Mouse (Mus musculus) embryo, embryonic 11 days (tissue): ENCODE measurements at regions not wholly inside any gene's neighbourhood (a gene's known extent, or its start where the extent isn't known, plus 50 kb on each side); places are given as distances from the start of the nearest gene placed in this dataset.

Source experiments
- DNase-seq: peaks from one replicate; pipeline ENCODE4 v3.0.0-alpha.2; 2015

DNA sequence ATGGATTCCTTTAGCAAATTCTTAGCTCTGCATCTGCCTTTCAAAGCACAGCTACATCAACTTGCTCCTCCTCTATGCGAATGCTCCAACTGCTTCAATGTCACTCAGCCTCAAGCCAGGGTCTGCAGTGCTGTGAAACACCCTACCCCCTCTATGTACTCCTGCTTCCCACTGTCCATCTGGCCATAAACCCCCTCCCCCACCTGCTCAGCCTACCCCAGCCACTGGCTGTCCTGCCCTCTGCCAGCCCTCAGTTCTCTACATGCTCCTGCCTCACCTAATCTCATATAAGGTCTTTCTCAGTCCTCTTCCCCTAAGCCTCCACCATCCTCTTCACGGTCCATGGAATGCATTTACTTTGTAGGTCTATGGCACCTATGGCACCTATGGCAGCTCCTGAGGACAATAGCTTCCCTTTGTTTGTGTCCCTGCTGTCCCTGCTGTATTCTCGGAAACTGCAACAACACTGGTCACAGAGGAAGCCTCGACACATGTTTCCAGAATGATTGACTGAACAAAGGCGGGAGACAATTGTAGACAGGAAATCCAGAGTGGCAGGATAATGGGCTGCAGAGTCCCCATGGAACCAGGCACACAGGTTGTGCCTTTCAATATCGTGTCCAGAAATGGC lies 441.2 kb downstream of the Prdm2 start:
- DNase-seq, result peak; percentile 27

DNA sequence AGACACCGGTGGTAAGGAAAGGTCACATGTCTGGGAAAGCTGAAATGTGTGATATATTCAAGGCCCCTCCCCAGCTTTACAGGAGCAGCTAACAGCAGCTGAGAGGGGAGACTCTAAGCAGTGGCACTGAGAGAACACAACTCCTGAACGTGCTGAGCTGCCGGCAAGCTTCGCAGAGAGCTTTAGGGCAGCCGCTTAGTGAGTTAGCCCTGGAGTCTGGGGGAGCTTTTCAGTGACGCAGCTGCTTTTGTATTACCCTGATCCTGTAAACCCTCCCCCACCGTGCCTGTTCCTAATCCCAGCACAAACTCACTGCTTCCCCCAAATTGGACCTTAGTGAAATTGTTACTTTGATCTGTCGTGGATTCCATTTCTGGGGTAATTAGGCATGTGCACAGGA lies 442.6 kb downstream of the Prdm2 start:
- peak; percentile 67 for DNase-seq

DNA sequence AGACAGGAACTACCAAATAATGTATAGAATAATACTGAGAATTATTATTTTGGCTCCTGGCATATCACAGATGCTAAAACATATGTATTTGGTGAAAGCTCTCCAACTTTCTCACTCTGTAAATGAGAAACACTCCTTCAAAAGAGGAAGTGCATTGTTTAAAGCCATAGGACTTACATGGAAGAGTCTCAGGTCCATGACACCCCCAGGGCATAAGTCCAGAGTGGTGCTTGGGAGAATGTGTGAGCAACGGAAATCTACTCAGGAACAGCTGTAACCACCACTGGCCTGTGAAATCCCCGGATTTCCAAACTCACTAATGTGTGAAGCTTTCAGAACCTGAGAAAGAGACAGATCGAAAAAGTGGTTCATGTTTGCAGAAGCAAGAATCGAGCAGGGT lies 445.1 kb downstream of the Prdm2 start:
- no peak for DNase-seq

DNA sequence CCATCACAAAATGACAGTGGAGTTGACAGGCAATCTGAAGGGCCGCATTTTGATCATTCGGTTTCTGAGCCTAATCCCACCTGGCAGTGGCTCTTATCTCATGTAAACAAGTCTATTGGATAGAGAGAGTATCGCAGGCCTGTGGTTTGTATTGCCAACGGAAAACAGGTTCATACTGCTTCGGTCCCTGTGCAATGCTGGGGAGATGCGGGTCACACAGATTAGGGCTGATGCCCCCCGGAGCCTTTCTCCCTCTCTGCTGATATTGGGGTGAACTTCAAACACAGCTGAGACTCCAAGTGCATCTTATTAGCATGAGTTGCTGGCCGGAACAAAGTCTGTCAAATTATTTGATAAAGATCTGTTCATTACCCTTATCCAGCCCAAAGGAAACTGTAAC lies 451.2 kb downstream of the Prdm2 start:
- no peak for DNase-seq

DNA sequence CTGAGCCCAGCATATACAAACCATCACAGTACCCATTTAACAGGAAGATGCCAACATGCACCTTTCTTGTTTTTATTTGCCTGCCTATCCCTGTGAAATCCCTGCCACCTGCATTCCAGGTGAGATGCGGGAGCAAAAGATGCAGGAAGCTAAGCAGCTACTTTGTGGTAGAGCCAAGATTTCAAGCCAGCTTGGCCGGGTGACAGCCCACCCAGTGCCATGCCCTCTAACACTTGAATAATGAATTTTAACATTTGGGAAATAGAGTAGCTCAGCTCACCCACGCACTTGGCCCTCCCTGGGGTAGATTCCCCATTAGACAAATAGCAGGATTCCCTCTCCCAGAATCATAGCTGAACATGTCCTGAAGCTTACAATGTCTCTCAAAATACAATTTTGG lies 454.7 kb downstream of the Prdm2 start:
- no peak for DNase-seq

DNA sequence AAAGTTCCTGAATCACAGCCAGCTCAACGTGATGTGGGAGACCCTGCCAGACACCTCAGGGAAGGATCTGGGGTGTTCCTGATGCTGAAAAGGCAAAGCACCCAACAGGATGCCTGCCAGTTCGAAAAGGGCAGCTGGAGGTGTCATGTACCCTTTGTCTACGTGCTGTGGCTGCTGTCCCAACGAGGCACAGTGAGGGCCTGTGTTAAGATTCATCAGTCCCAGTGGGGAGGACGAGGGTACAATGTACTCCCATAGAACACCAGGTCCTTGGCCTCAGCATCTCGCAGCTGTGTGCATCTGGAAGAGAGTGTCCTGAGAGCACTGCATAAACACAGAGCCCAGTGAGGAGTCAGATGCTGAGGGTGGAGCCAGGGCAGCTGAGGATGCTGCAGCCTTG lies 456.5 kb downstream of the Prdm2 start:
- DNase-seq, result no peak

DNA sequence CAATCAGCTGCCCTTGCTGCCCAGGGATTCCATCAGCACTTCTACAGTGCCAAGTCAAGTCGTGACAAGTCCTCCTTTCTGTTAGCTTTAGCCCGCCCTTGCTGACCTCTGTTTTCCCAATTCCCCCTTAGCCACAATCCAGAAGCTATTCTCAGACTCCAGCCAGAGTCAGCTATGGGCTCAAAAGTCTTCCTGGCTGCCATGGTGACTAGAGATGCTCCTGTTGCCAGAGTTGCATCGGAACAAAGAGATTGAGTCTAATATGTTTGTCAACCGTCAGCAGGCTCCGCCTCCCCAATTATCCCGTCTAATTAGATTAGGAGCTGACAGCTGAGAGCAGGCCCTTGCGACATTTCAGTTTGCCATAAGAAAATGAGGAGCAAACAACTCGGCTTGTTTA lies 462.9 kb downstream of the Prdm2 start:
- DNase-seq, result peak; percentile 49

DNA sequence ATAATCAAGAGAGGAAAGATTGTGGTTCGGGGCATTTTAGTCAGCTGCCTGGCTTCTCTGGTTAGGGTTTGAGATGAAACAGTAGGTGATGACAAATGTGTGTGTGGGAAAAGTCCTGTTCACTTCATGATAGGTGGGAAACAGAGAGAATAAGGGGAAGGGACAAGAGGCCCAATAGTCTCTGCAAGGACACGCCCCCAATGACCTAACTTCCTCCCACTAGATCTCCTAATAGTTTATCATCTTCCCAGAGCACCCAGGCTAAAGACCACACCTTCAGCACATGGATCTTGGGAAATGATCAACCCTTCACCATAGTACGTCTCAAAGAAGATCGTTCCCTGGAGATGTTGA lies 484.3 kb upstream of the Kazn start:
- DNase-seq, result no peak

DNA sequence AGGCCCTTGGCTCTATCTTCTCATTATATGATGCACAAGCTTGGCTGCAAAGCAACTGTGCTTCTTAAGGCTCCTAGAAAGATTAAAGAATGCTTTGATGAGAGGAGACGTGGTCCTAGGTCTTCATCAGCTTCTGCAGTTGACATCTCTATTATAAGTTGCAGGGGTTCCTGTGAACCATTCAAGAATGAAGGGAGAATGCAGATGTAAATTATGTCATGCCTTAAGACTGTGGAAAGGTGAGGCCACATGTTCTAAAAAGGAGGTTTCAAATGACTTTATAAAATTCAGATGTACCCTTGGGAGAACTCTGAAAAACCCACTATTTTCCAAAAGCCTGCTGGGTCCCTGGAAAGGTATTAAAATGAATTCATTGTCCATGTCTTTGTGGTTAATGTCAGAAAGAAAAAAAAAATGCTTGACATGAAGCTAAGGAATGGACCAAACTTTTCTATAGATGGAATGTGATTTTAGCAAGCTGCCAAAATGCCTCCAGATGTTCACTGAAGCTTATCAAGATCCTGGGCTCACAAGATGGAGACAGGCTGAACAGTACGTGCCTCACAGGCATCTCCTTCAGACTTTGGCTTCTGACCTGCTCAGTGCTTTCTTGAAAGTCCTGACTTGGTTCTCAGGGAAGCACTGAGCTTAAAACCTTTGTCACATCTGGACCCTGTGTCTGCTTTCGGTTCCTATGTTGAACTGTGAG lies 483.8 kb upstream of the Kazn start:
- DNase-seq, result no peak

DNA sequence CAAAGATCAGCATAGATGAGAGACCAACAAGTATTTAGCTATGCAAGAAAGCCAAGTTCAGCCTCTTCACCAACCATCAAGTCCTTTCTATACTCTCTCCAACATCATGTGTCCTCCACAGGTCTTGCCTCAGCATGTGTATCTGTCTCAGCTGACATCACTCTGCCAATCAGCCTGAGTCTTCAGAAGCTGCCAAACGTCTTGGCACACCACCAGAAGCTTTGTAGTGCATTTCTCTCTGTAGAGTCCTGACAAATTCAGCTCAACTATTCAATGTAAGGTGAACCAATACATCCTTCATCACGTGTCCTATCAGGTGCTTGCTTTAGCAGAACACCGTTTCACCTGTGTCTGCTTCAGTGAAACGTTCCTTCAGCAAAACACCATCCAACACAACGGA lies 462.4 kb upstream of the Kazn start:
- no peak for DNase-seq

DNA sequence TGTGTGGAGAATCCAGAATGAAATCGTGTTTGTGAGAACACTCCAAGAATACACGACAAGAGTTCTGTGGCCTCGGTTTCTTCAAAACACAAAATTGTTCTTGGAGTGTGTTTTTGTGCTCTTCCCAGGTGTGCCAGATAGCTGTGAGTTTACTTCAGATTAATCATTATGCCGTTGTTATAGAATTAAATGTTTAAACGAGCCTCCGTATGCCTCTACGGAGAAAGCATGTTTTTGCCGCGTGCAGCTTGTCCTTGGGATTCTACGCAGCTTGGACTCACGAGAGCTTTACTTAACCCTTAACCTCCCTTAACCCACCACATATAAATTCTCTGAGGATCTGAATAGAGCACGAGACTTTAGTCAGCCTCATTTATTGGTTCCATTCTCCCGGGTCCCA lies 455.7 kb upstream of the Kazn start:
- peak; percentile 15 for DNase-seq

DNA sequence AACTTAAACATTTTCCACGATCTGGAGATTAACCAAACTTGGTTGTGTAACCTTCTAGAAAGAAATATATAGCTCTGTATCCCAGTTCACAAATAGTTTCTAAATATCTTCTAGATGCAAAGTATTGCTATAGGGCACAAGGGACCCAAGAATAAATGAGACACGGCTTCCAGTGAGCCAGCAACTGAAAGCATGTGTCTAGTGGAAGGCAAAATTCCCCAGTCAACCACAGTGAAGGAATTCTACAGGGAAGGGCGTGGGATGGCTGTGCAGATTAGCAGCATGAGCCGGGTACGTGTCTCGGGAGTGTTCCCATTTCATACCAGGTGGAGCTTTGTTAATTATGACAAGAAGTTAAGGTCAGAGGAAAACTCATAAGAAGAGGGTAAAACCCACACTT lies 449.0 kb upstream of the Kazn start:
- no peak for DNase-seq

DNA sequence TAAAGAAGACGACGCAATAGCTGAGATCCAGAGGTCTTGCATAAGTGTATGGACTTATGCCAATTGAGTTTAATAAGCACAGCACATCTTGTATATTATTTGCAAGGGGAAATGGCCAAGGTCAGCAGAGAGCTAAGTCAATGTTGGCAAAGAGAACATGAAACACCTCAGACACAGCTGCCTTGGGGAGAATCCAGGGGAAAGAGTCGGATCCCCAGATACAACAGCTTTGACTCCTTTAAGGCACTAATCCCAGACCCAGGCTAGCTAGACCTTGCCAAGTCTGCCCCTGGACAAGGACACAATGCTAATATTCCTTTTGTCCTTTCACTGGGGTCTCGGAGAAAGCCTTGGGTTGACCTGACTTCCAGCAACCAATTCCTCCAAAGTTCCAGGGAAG lies 438.2 kb upstream of the Kazn start:
- no peak for DNase-seq

DNA sequence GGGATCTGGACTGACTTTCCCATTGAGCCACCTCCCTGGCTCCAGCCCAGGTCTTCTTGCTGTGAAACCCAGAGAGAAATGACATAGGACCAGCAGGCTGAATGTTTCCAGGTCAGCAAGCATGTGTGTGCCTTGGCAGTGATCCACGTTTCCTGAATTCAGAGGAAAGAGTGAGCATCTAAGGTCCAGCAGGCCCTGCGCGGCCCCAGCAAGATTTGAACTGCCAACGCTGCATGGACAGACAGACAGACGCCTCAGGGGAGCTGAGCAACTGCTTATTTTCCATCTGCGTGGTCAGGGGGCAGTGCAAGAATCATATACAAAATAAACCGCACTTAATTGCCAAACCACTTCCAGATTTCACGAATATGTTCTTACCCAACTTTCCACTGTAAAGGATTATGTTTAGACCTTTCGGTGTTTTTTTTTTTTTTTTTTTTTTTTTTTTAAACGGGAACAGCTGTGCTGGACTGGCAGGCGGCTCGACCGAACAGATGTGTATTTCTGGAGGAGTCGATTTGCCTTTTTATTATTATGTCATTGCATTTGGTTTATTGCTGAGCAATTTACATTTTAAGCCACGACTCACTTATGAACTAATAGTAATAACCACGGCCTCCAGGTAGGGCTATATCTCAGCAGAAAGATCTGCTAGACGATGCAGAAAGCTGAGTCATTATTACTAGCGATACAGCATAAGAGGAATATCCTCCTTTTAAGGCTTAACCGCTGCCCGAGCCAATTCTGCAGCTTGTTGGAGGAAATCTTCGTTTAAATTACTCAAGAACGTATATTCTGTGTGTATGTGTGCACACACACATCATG lies 435.7 kb upstream of the Kazn start:
- DNase-seq, result peak; percentile 43

DNA sequence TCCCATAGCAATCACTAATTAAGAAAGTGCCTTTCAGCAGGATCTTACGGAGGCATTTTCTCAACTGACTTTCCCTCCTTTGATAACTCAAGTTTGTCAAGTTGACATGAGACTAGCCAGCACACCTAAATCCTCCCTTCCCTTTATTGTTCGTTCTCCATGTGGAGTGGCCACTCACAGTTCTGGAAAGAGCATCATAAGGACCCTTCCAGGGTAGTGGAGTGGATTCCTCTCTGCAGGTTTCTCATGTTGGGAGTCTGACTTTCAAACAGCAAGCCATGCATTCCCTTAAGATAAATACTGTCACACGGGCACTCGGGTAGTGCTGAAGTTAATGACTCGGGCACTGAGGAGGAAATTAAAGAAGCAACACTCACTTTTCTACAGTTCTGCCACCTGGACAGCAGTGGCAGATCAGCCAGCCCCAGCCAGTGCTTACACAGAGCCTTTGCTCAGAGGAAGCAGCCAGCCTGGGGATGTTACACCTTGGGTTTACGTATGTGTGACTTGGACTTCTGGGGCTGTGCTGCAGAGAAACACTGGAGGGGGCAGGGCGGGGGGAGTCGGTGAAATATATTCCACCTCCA lies 432.8 kb upstream of the Kazn start:
- no peak for DNase-seq

DNA sequence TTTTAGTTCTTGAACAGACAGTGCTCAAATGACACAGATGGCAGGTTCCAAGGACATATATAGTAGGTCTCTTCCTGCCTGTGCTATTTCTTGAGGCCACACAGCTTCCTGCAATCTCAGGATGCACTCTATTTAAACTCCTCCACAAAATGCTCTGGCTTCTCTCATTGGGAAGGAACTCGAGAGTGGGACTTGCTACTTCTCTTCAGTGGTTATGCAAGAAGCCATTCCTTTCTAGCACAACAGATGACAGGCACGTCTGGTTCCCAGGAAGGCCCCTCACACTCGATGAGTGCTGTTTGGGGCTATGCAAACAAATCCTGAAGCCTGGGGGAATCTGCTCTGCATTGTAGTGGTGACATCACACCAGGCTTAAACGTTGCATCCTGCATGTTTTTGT lies 425.6 kb upstream of the Kazn start:
- DNase-seq, result no peak

DNA sequence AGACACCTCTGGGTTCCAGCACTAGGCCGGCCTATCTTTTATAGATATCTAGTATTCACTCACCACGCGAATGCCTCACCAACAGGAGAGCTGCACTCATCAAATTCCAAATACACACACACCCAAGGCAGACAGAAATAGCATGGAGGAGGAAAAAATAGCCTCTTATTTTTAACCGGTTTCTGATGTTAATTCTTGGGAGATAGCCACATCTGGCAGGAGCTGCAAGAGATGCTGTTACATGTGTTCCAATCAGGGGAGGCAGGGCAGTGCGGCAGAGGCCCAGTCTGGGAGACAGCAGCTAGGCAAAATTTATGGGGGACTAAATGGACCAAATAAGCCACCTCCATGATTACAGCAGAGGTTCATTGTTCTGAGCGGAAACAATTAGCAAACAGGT lies 419.0 kb upstream of the Kazn start:
- no peak for DNase-seq

DNA sequence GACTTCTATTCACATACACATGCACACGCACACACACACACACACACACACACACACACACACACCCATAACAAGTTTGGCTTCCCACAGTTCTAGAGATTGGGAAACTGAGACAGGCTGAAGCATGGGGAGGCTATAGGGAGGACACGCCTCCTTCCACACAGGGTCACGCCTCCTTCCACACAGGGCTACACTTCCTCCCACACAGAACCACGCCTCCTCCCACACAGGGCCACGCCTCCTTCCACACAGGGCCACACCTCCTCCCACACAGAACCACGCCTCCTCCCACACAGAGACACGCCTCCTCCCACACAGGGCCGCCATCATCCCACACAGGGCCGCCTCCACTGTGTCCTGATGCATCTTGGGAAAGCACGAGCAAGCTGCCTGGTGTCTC lies 401.9 kb upstream of the Kazn start:
- no peak for DNase-seq

DNA sequence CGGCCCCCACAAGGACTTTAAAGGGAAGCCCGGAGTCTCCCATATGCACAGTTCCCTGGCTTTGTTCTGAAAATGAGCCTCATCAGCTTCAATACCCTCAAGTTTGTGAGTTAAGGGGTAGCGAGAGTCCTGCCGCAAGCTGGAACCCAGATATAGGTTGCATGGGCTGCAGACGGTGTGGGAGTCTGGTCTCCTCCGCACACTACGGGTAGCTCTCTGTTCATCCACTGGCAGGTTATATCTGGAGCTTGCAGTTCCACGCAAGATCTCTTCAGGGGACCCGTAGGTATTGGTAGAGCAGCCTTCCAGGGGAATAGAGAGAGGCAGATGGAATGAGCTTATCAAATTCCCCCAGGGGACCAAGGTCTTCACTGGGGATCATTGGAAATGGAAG lies 400.1 kb upstream of the Kazn start:
- DNase-seq, result no peak

DNA sequence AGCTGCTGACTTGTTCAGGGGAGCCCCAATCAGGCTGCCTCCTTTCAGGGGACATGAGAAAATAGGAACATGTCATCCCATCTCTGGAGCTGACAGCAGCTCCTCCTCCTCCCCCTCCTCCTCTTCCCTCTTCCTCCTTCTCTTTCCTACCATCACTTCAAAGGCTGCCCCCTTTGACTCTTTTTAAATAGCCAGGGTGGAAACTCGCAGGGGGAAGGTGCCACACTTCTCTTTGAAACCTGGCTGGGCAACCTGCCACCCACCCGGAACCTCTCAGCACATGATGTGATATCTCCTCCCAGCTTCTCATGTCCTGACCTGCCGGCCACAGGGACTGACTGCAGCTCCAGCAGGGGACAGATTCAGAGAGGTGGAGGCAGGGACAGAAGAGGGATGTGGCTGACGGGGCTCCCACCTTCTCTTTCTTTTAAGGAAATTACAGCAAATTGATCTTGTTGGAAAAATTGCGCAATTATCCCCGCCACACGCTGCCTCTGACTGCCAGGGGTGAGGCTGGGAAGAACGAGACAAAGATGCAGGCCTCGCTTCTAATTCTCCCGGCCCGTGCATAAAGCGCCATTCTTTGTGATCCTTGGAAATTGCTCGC lies 399.6 kb upstream of the Kazn start:
- DNase-seq, result peak; percentile 29

DNA sequence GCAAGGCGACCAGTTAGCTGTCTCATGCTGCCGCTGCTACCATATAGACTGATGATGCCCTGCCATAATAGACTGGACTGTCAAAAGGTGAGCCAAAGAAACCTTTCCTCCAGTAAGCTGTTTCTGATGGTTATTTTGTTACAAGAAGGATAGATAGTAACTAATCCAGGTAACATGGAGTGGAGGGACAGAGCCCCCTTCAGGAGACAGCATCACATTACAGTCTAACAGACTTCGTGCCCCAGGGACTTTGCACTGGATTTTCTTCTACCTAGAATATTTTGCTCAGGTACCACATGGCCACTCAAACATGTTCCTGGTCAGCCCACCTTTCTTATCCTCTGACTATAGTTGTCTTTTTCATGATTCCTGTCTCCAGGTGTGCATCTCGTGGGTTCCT lies 398.9 kb upstream of the Kazn start:
- DNase-seq, result no peak

DNA sequence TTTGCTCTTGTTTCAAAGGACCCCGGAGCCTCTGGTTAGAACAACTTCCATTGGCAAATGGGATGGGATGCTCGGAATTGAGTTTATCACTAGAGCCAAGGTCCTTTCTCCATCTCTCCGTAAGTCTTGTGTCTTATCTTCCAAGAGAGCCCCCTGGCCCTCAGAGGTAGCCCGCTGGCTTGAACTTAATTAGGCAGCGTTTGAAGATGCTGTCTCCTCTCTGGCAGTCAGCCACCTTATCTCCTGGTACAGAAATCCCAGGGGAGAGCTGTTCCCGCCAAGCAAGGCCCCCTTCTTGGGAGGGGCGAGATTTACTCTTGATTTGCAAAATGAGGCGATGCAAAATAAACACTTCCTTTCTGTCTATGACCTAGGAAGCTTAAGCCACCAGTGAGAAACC lies 395.2 kb upstream of the Kazn start:
- DNase-seq, result no peak

DNA sequence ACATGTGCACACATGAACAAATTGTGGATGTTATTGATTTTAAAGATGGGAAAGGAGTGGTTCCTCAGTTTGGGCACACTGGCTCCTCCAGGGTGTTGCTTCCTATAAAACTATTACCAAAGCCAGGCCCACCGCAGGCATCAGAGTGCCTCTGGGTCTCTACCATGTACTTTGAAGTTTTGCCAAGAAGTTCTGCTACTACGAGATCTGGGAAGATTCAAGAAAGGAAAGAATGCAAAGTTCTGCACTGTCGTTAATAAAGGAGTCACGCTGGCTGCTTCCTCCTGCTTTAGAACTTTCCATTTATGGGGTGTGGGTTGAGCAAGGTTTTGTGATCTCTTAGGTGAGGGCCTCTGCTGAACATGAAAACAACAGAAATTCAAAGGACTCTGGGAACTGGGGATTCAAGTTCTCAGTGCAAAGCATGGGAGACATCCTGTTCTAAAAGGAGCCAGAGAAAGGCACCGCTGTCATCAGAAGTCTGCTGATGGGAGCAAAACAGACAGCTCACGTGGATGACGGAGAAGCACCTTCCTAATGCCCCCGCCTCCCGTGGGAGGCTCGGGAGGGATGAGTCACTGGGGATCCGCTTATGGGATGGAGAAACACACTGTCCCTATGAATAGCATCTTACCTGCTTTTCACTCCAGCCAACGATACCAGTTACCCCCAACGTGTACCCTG lies 394.6 kb upstream of the Kazn start:
- DNase-seq, result no peak
